Mouse (Mus musculus): Measurements from ENCODE around the gene 1300017J02Rik. TPM values are rescaled to one million over a fixed set of nuclear protein-coding genes. Genes with fewer than 3 reads are reported as not detected.
A peak's percentile ranks its signal among the peaks of the same experiment; 100 is the strongest.

The 1300017J02Rik gene
- polyA plus RNA-seq, 1 experiment from 2014 or later, result 1.7 TPM

- peak within 1 kb of the TSS; percentile 21 for H3K4me3 ChIP-seq
- peaks cover 13% of the 10 kb centered on the region for H3K4me1 ChIP-seq (replicated peaks)
- no peaks in the 10 kb centered on the region for H3K36me3 ChIP-seq
- peak within 1 kb of the TSS; percentile 60 for H3K4me2 ChIP-seq
- no peaks in the 10 kb centered on the region for H3K9me3 ChIP-seq (replicated peaks)
- 0 out of 2 replicates have a peak within 1 kb of the TSS, but pooled peaks have one; percentile 29 for H3K9ac ChIP-seq
- peak within 1 kb of the TSS; percentile 55 for H3K27ac ChIP-seq
- peak; percentile 61 for ATAC-seq (replicated peaks; ENCODE audit: insufficient number of reproducible peaks, insufficient read depth, low FRiP score, low read depth)
- no peaks in the 10 kb centered on the region for H3K27me3 ChIP-seq
- 27% methylated on average over 29 of the region's 29 CpGs for WGBS
These were observed 74.5 kb downstream of the 1300017J02Rik start, which contains the start of the genes Gm20425 and Trf for GRCm38 (mm10) chr9:103230151-103230951. Gm20425 (minus strand) TSS chr9:103230307. Trf (minus strand) TSS chr9:103230444.

- WGBS, result 79% methylated on average over 15 of the region's 15 CpGs
- Histone ChIP-seq H3K9me3 (replicated peaks) (no peaks in the 10 kb centered on the region), H3K4me1 (replicated peaks) (peaks cover 13% of the 10 kb centered on the region), H3K4me3 (no peak overlapping the region), H3K9ac (no peak overlapping the region), H3K27ac (no peak overlapping the region), H3K36me3 (no peaks in the 10 kb centered on the region), H3K27me3 (no peaks in the 10 kb centered on the region), H3K4me2 (peak overlapping the region; percentile 60; the same call in 1 of the 2 replicates)
- no peak for ATAC-seq (replicated peaks; ENCODE audit: insufficient number of reproducible peaks, insufficient read depth, low FRiP score, low read depth)
These were observed 75.6 kb downstream of the 1300017J02Rik start for GRCm38 (mm10) chr9:103229037-103229867.

- WGBS, result 77% methylated on average over 13 of the region's 13 CpGs
- H3K4me2 ChIP-seq, result no peak overlapping the region
- no peaks in the 10 kb centered on the region for H3K27me3 ChIP-seq
- peaks cover 13% of the 10 kb centered on the region for H3K4me1 ChIP-seq (replicated peaks)
- H3K36me3 ChIP-seq, result no peaks in the 10 kb centered on the region
- no peak overlapping the region for H3K27ac ChIP-seq
- no peak overlapping the region for H3K4me3 ChIP-seq
- ATAC-seq (replicated peaks; ENCODE audit: insufficient number of reproducible peaks, insufficient read depth, low FRiP score, low read depth), result no peak
- no peak overlapping the region for H3K9ac ChIP-seq
- H3K9me3 ChIP-seq (replicated peaks), result no peaks in the 10 kb centered on the region
These were observed 76.4 kb downstream of the 1300017J02Rik start for GRCm38 (mm10) chr9:103228370-103229003.

- WGBS, result 88% methylated on average over 16 of the region's 16 CpGs
- Histone ChIP-seq H3K4me1 (replicated peaks) (peaks cover 11% of the 10 kb centered on the region), H3K4me3 (no peak overlapping the region), H3K36me3 (no peaks in the 10 kb centered on the region), H3K9me3 (replicated peaks) (no peaks in the 10 kb centered on the region), H3K27ac (no peak overlapping the region), H3K9ac (no peak overlapping the region), H3K27me3 (no peaks in the 10 kb centered on the region), H3K4me2 (no peak overlapping the region)
- ATAC-seq (replicated peaks; ENCODE audit: insufficient number of reproducible peaks, insufficient read depth, low FRiP score, low read depth), result no peak
These were observed 77.1 kb downstream of the 1300017J02Rik start for GRCm38 (mm10) chr9:103227760-103228159.

- Histone ChIP-seq H3K27ac (no peak overlapping the region), H3K27me3 (no peaks in the 10 kb centered on the region), H3K9me3 (replicated peaks) (no peaks in the 10 kb centered on the region), H3K4me3 (no peak overlapping the region), H3K4me1 (replicated peaks) (peaks cover 11% of the 10 kb centered on the region), H3K9ac (no peak overlapping the region), H3K4me2 (no peak overlapping the region), H3K36me3 (no peaks in the 10 kb centered on the region)
- ATAC-seq (replicated peaks; ENCODE audit: insufficient number of reproducible peaks, insufficient read depth, low FRiP score, low read depth), result no peak
- WGBS, result 86% methylated on average over 15 of the region's 15 CpGs
These were observed 78.1 kb downstream of the 1300017J02Rik start for GRCm38 (mm10) chr9:103226806-103227205.

- 65% methylated on average over 3 of the region's 3 CpGs for WGBS
- H3K36me3 ChIP-seq, result no peaks in the 10 kb centered on the region
- no peak overlapping the region for H3K27ac ChIP-seq
- H3K9me3 ChIP-seq (replicated peaks), result no peaks in the 10 kb centered on the region
- H3K4me1 ChIP-seq (replicated peaks), result peaks cover 4% of the 10 kb centered on the region
- no peak for ATAC-seq (replicated peaks; ENCODE audit: insufficient number of reproducible peaks, insufficient read depth, low FRiP score, low read depth)
- no peak overlapping the region for H3K4me3 ChIP-seq
- no peak overlapping the region for H3K4me2 ChIP-seq
- no peak overlapping the region for H3K9ac ChIP-seq
- no peaks in the 10 kb centered on the region for H3K27me3 ChIP-seq
These were observed 79.4 kb downstream of the 1300017J02Rik start for GRCm38 (mm10) chr9:103225464-103225863.

GRCm38 (mm10) chr9:103224721-103225120 is 80.2 kb downstream of the 1300017J02Rik start:
- no peak overlapping the region for H3K4me3 ChIP-seq

GRCm38 (mm10) chr9:103214281-103214680 is 90.6 kb downstream of the 1300017J02Rik start:
- 72% methylated on average over 6 of the region's 6 CpGs for WGBS
- no peak for ATAC-seq (replicated peaks; ENCODE audit: insufficient number of reproducible peaks, insufficient read depth, low FRiP score, low read depth)
- Histone ChIP-seq H3K9ac (no peak overlapping the region), H3K4me2 (no peak overlapping the region), H3K36me3 (no peaks in the 10 kb centered on the region), H3K27me3 (no peaks in the 10 kb centered on the region; the same call in 1 of the 2 replicates), H3K4me3 (no peak overlapping the region), H3K27ac (no peak overlapping the region), H3K9me3 (replicated peaks) (no peaks in the 10 kb centered on the region), H3K4me1 (replicated peaks) (peaks cover 6% of the 10 kb centered on the region)

More at GRCm38 (mm10) chr9:103224721-103225120, 80.2 kb downstream of the 1300017J02Rik start:
- H3K36me3 ChIP-seq, result no peaks in the 10 kb centered on the region
- H3K9ac ChIP-seq, result no peak overlapping the region
- no peaks in the 10 kb centered on the region for H3K9me3 ChIP-seq (replicated peaks)
- no peaks in the 10 kb centered on the region for H3K27me3 ChIP-seq
- ATAC-seq (replicated peaks; ENCODE audit: insufficient number of reproducible peaks, insufficient read depth, low FRiP score, low read depth), result no peak
- no peak overlapping the region for H3K4me2 ChIP-seq
- no peak overlapping the region for H3K27ac ChIP-seq
- 93% methylated on average over 7 of the region's 7 CpGs for WGBS
- H3K4me1 ChIP-seq (replicated peaks), result no peaks in the 10 kb centered on the region

GRCm38 (mm10) chr9:103213631-103214030 is 91.3 kb downstream of the 1300017J02Rik start:
- H3K9me3 ChIP-seq (replicated peaks), result no peaks in the 10 kb centered on the region
- WGBS, result 45% methylated on average over 2 of the region's 2 CpGs
- H3K4me1 ChIP-seq (replicated peaks), result peaks cover 6% of the 10 kb centered on the region
- H3K4me3 ChIP-seq, result no peak overlapping the region
- no peak overlapping the region for H3K4me2 ChIP-seq
- H3K9ac ChIP-seq, result no peak overlapping the region
- H3K27ac ChIP-seq, result no peak overlapping the region
- ATAC-seq (replicated peaks; ENCODE audit: insufficient number of reproducible peaks, insufficient read depth, low FRiP score, low read depth), result no peak
- H3K36me3 ChIP-seq, result no peaks in the 10 kb centered on the region
- no peaks in the 10 kb centered on the region; the same call in 1 of the 2 replicates for H3K27me3 ChIP-seq

GRCm38 (mm10) chr9:103212654-103213420 is 92.0 kb downstream of the 1300017J02Rik start:
- Histone ChIP-seq H3K27me3 (no peaks in the 10 kb centered on the region; the same call in 1 of the 2 replicates), H3K4me2 (peak overlapping the region; percentile 49), H3K9me3 (replicated peaks) (no peaks in the 10 kb centered on the region), H3K27ac (0 out of 2 replicates have a peak overlapping the region, but pooled peaks have one; percentile 37), H3K4me1 (replicated peaks) (peaks cover 6% of the 10 kb centered on the region), H3K36me3 (no peaks in the 10 kb centered on the region), H3K9ac (0 out of 2 replicates have a peak overlapping the region, but pooled peaks have one; percentile 9), H3K4me3 (peak overlapping the region; percentile 42)
- no peak for ATAC-seq (replicated peaks; ENCODE audit: insufficient number of reproducible peaks, insufficient read depth, low FRiP score, low read depth)
- 48% methylated on average over 28 of the region's 28 CpGs for WGBS

All from heart, embryonic 15.5 days (tissue).